Mouse (Mus musculus): ENCODE data around the gene Btbd6. TPM values are rescaled to one million over a fixed set of nuclear protein-coding genes. Genes with fewer than 3 reads are reported as not detected.

Gene Btbd6
- total RNA-seq, 1 experiment from 2014 or later, result 7.2 TPM

- no peak for ATAC-seq (ENCODE audit: extremely low read depth, insufficient number of reproducible peaks, low FRiP score, poor library complexity, severe bottlenecking)
Observed at GRCm38 (mm10) chr12:113026557-113026956, 50.3 kb downstream of the Btbd6 start.

GRCm38 (mm10) chr12:113027495-113027894, 51.2 kb downstream of the Btbd6 start:
- no peak for ATAC-seq (ENCODE audit: extremely low read depth, insufficient number of reproducible peaks, low FRiP score, poor library complexity, severe bottlenecking)

GRCm38 (mm10) chr12:113028067-113028466, 51.8 kb downstream of the Btbd6 start:
- no peak for ATAC-seq (ENCODE audit: extremely low read depth, insufficient number of reproducible peaks, low FRiP score, poor library complexity, severe bottlenecking)

Other genes starting within 250 kb of the Btbd6 start
- 98.0 and 114 TPM in 2 replicates for gene Pld4, start 215.8 kb upstream of the Btbd6 start, total RNA-seq (2017)
- gene Ahnak2, start 173.8 kb upstream of the Btbd6 start, total RNA-seq (2017), result not detected in 2 replicates
- gene Clba1, start 167.5 kb upstream of the Btbd6 start, total RNA-seq (2017), result 0.37 and 0.70 TPM in 2 replicates
- 30.7 and 32.0 TPM in 2 replicates for gene Cdca4, start 147.1 kb upstream of the Btbd6 start, total RNA-seq (2017)
- gene Gpr132, start 108.3 kb upstream of the Btbd6 start, total RNA-seq (2017), result 40.9 and 41.1 TPM in 2 replicates
- gene Jag2, start 46.7 kb upstream of the Btbd6 start, total RNA-seq (2017), result 0.70 and 0.86 TPM in 2 replicates
- 4.2 and 4.7 TPM in 2 replicates for gene Nudt14, start 34.4 kb upstream of the Btbd6 start, total RNA-seq (2017)
- gene Brf1, start 24.2 kb downstream of the Btbd6 start, total RNA-seq (2017), result 104 and 124 TPM in 2 replicates
- gene Pacs2, start 38.0 kb downstream of the Btbd6 start, total RNA-seq (2017), result 17.2 and 23.0 TPM in 2 replicates
- 0.81 and 2.5 TPM in 2 replicates for gene Tex22, start 98.0 kb downstream of the Btbd6 start, total RNA-seq (2017)
- 12.8 and 17.7 TPM in 2 replicates for gene Mta1, start 121.8 kb downstream of the Btbd6 start, total RNA-seq (2017)
- gene Crip2, start 163.8 kb downstream of the Btbd6 start, total RNA-seq (2017), result 0.70 and 1.2 TPM in 2 replicates
- 361 and 448 TPM in 2 replicates for gene Crip1, start 169.8 kb downstream of the Btbd6 start, total RNA-seq (2017)
- 3.8 and 7.9 TPM in 2 replicates for gene Tedc1, start 179.9 kb downstream of the Btbd6 start, total RNA-seq (2017)
- gene Tmem121, start 209.4 kb downstream of the Btbd6 start, total RNA-seq (2017), result not detected in 2 replicates